Mouse (Mus musculus): Measurements from ENCODE around the gene Hcar2. TPM values are rescaled to one million over a fixed set of nuclear protein-coding genes. Genes with fewer than 3 reads are reported as not detected.

Gene Hcar2
- total and polyA plus RNA-seq, 3 experiments: not detected

DNA sequence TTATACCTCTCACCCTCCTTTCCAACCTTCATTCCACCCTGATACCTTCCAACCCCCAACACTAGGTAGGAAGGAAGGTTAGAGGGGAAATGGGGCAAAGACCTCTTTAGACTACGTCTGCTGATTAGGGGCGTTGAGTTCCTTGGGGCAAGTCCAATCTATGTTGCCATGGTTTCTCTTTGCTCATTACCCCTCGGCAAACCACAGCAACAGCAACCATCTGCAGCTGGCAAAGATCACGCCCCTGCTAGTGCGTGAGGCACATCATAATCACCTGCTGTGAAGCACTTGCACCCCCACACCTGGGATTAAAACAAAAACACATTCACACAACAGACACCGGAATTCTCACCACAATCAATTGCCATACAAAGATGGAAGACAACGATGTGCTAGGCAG is 42.6 kb downstream of the Hcar2 start:
- Histone ChIP-seq H3K4me3 (ENCODE audit: control insufficient read depth in 1 of 2, insufficient read depth in 1 of 2, low read depth in 2 of 2, low read length in 2 of 2) (no peak overlapping the region), H3K79me2 (ENCODE audit: control insufficient read depth, insufficient read depth, low read length, poor library complexity) (no peaks in the 10 kb centered on the region), H3K27ac (ENCODE audit: control insufficient read depth, low read depth, low read length) (no peak overlapping the region), H3K27me3 (ENCODE audit: control insufficient read depth in 1 of 2, insufficient read depth in 2 of 2, low read length in 2 of 2) (no peaks in the 10 kb centered on the region), H3K4me1 (ENCODE audit: control insufficient read depth in 1 of 2, insufficient read depth in 2 of 2, low read length in 2 of 2) (no peaks in the 10 kb centered on the region), H3K36me3 (ENCODE audit: control insufficient read depth in 1 of 2, insufficient read depth in 2 of 2, low read length in 2 of 2) (no peaks in the 10 kb centered on the region; a peak in 1 of 4 replicates), H3K9ac (ENCODE audit: control insufficient read depth, low read depth, low read length, poor library complexity, severe bottlenecking) (no peak overlapping the region), H3K9me3 (replicated peaks; ENCODE audit: insufficient read depth, low read length) (no peaks in the 10 kb centered on the region)
- no peak for DNase-seq (ENCODE audit: low read depth, low spot score)
- TF ChIP-seq TBP (IDR thresholded peaks at IDR 0.05; ENCODE audit: low read depth, low read length) (no peak), POLR2AphosphoS2 (IDR thresholded peaks at IDR 0.05; ENCODE audit: low read length) (no peak), NRF1 (IDR thresholded peaks at IDR 0.05; ENCODE audit: insufficient read depth, low read depth, low read length, poor library complexity, severe bottlenecking) (no peak), MYC (IDR thresholded peaks at IDR 0.05; ENCODE audit: low read depth, low read length) (no peak), MAZ (IDR thresholded peaks at IDR 0.05; ENCODE audit: low read depth, low read length) (no peak), HCFC1 (IDR thresholded peaks at IDR 0.05; ENCODE audit: low read depth, low read length) (no peak), KAT2A (conservative IDR thresholded peaks at IDR 0.05; ENCODE audit: low read depth, low read length) (no peak), CTCF (IDR thresholded peaks at IDR 0.05 in 2 of 3, conservative IDR thresholded peaks at IDR 0.05 in 1 of 3; ENCODE audit: control insufficient read depth in 1 of 3, insufficient read depth in 1 of 3, low read depth in 2 of 3, low read length in 3 of 3, poor library complexity in 1 of 3, severe bottlenecking in 1 of 3) (no peak), ZMIZ1 (IDR thresholded peaks at IDR 0.05; ENCODE audit: low read depth, low read length) (no peak), TCF12 (IDR thresholded peaks at IDR 0.05; ENCODE audit: low read depth, low read length) (no peak), CHD2 (IDR thresholded peaks at IDR 0.05; ENCODE audit: low read length) (no peak), MYB (IDR thresholded peaks at IDR 0.05; ENCODE audit: low read depth, low read length) (no peak), ZKSCAN1 (IDR thresholded peaks at IDR 0.05; ENCODE audit: low read depth, low read length) (no peak), E2F4 (IDR thresholded peaks at IDR 0.05; ENCODE audit: borderline replicate concordance, low read depth, low read length) (no peak), ZNF384 (IDR thresholded peaks at IDR 0.05; ENCODE audit: low read depth, low read length) (no peak), NELFE (IDR thresholded peaks at IDR 0.05; ENCODE audit: low read depth, low read length) (no peak), RAD21 (IDR thresholded peaks at IDR 0.05; ENCODE audit: low read depth, low read length) (no peak), JUND (IDR thresholded peaks at IDR 0.05; ENCODE audit: low read depth, low read length) (no peak), CHD1 (IDR thresholded peaks at IDR 0.05; ENCODE audit: low read depth, low read length) (no peak), MAX (IDR thresholded peaks at IDR 0.05; ENCODE audit: low read length) (no peak)

DNA sequence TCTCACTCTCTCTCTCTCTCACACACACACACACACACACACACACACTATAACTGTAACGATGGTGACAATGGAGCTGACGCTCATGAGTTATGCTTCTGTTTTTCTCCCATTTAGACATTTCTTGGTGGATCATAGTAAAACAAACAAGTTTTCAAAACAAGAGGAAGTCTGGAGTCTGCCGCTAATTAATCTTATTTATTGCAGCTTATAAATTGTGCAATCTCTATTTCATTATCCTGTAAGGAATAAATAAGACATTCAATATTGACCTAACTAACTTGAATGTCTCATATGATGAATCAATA is 44.1 kb downstream of the Hcar2 start:
- no peak for DNase-seq (ENCODE audit: low read depth, low spot score)
- H3K36me3 ChIP-seq (ENCODE audit: control insufficient read depth in 1 of 2, insufficient read depth in 2 of 2, low read length in 2 of 2): no peaks in the 10 kb centered on the region; a peak in 1 of 4 replicates
- TF ChIP-seq ETS1 (IDR thresholded peaks at IDR 0.05; ENCODE audit: low read depth, low read length): no peak
- TF ChIP-seq SIN3A (IDR thresholded peaks at IDR 0.05; ENCODE audit: low read length): no peak
- no peak for TF ChIP-seq TCF12 (IDR thresholded peaks at IDR 0.05; ENCODE audit: low read depth, low read length)
- no peak for TF ChIP-seq ELF1 (IDR thresholded peaks at IDR 0.05; ENCODE audit: low read depth, low read length)
- no peak for TF ChIP-seq POLR2A (IDR thresholded peaks at IDR 0.05; ENCODE audit: control insufficient read depth in 1 of 2, insufficient read depth in 1 of 2, low read depth in 1 of 2, low read length in 2 of 2, poor library complexity in 1 of 2)
- TF ChIP-seq HCFC1 (IDR thresholded peaks at IDR 0.05; ENCODE audit: low read depth, low read length): no peak
- no peak for TF ChIP-seq ZC3H11A (IDR thresholded peaks at IDR 0.05; ENCODE audit: low read depth, low read length)
- no peak for TF ChIP-seq MEF2A (IDR thresholded peaks at IDR 0.05; ENCODE audit: extremely low read depth, insufficient replicate concordance, low read depth, low read length, poor library complexity, severe bottlenecking)
- no peak for TF ChIP-seq RCOR1 (IDR thresholded peaks at IDR 0.05; ENCODE audit: low read depth, low read length)
- no peak for TF ChIP-seq ZKSCAN1 (IDR thresholded peaks at IDR 0.05; ENCODE audit: low read depth, low read length)
- TF ChIP-seq USF2 (IDR thresholded peaks at IDR 0.05; ENCODE audit: borderline replicate concordance in 1 of 2, insufficient read depth in 1 of 2, low read depth in 1 of 2, low read length in 2 of 2): no peak
- no peak for TF ChIP-seq TBP (IDR thresholded peaks at IDR 0.05; ENCODE audit: low read depth, low read length)
- no peak for TF ChIP-seq GABPA (IDR thresholded peaks at IDR 0.05; ENCODE audit: low read depth, low read length)
- H3K27me3 ChIP-seq (ENCODE audit: control insufficient read depth in 1 of 2, insufficient read depth in 2 of 2, low read length in 2 of 2): no peaks in the 10 kb centered on the region
- H3K9ac ChIP-seq (ENCODE audit: control insufficient read depth, low read depth, low read length, poor library complexity, severe bottlenecking): no peak overlapping the region
- no peaks in the 10 kb centered on the region for H3K79me2 ChIP-seq (ENCODE audit: control insufficient read depth, insufficient read depth, low read length, poor library complexity)
- H3K27ac ChIP-seq (ENCODE audit: control insufficient read depth, low read depth, low read length): no peak overlapping the region
- H3K9me3 ChIP-seq (replicated peaks; ENCODE audit: insufficient read depth, low read length): no peaks in the 10 kb centered on the region
- no peak overlapping the region for H3K4me3 ChIP-seq (ENCODE audit: control insufficient read depth in 1 of 2, insufficient read depth in 1 of 2, low read depth in 2 of 2, low read length in 2 of 2)
- H3K4me1 ChIP-seq (ENCODE audit: control insufficient read depth in 1 of 2, insufficient read depth in 2 of 2, low read length in 2 of 2): no peaks in the 10 kb centered on the region

Data from MEL (cell line).